Mouse (Mus musculus) kidney, adult 10 weeks (tissue): ENCODE results near the gene Olfr710. TPM values are rescaled to one million over a fixed set of nuclear protein-coding genes. Genes with fewer than 3 reads are reported as not detected.

Source experiments
- polyA plus RNA-seq: library from polyadenylated mRNA; stranded (reverse); fragments of 350-450 nt; fragmentation: Illumina TruSeq; extraction: RNeasy Lipid Tissue Mini Kit (QIAGEN cat#74804); gene quantifications from one replicate; pipeline ENCODE4 v1.2.3, GENCODE M21; 2014; ENCODE audit warnings: low read depth, low replicate concordance

The Olfr710 gene
- not detected for polyA plus RNA-seq

GRCm38 (mm10) chr7:106948212-106948611 is at the start of gene Olfr710:
Gene Olfr710, minus strand, starts transcription at chr7:106948312.

GRCm38 (mm10) chr7:106975353-106975752 is 27.2 kb upstream of the Olfr710 start, which contains the start of gene Olfr711:
Gene Olfr711, minus strand, starts transcription at chr7:106975453.

GRCm38 (mm10) chr7:106963837-106964236 is 15.7 kb upstream of the Olfr710 start, which contains the start of gene Olfr6:
Gene Olfr6, minus strand, starts transcription at chr7:106963937.

GRCm38 (mm10) chr7:106932119-106932518 is 16.0 kb downstream of the Olfr710 start, which contains the start of gene Olfr709-ps1:
Gene Olfr709-ps1, minus strand, starts transcription at chr7:106932219.

GRCm38 (mm10) chr7:106907676-106908075 is 40.4 kb downstream of the Olfr710 start, which contains the start of gene Olfr1532-ps1:
Gene Olfr1532-ps1, plus strand, starts transcription at chr7:106908001.

DNA sequence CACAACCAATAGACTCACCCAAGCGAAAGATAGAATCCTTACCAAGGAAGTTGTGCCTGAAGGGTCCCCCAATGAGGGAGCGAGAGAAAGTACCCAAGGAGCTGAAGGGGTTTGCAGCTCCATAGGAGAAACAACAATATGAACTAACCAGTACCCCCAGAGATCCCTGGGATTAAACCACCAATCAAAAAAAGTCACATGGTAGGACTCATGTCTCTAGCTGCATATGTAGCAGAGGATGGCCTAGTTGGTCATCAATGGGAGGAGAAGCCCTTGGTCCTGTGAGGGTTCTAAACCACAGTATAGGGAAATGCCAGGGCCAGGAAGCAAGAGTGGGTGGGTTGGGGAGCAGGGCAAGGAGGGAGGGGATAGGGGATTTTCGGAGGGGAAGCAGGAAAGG is 47.0 kb downstream of the Olfr710 start, which contains the start of gene Olfr707:
Gene Olfr707, minus strand, starts transcription at position 101 of the 400 bp plus-strand sequence.

Other genes starting within 250 kb of the Olfr710 start
- gene Olfr695, start 231.9 kb downstream of the Olfr710 start, polyA plus RNA-seq, result not detected
- not detected for gene Olfr697, start 205.9 kb downstream of the Olfr710 start, polyA plus RNA-seq
- gene Olfr698, start 192.9 kb downstream of the Olfr710 start, polyA plus RNA-seq, result not detected
- gene Olfr699, start 155.1 kb downstream of the Olfr710 start, polyA plus RNA-seq, result not detected
- not detected for gene Olfr700, start 139.5 kb downstream of the Olfr710 start, polyA plus RNA-seq
- not detected for gene Olfr701, start 134.2 kb downstream of the Olfr710 start, polyA plus RNA-seq
- gene Olfr702, start 114.4 kb downstream of the Olfr710 start, polyA plus RNA-seq, result not detected
- not detected for gene Olfr703, start 105.0 kb downstream of the Olfr710 start, polyA plus RNA-seq
- gene Olfr704, start 85.1 kb downstream of the Olfr710 start, polyA plus RNA-seq, result not detected
- gene Olfr705, start 71.4 kb downstream of the Olfr710 start, polyA plus RNA-seq, result not detected
- gene Olfr706, start 60.1 kb downstream of the Olfr710 start, polyA plus RNA-seq, result not detected
- not detected for gene Olfr707, start 47.1 kb downstream of the Olfr710 start, polyA plus RNA-seq
- not detected for gene Olfr1532-ps1, start 40.3 kb downstream of the Olfr710 start, polyA plus RNA-seq
- gene Olfr709-ps1, start 16.1 kb downstream of the Olfr710 start, polyA plus RNA-seq, result not detected
- gene Olfr6, start 15.6 kb upstream of the Olfr710 start, polyA plus RNA-seq, result not detected
- gene Olfr711, start 27.1 kb upstream of the Olfr710 start, polyA plus RNA-seq, result not detected
- gene Olfr2, start 57.8 kb upstream of the Olfr710 start, polyA plus RNA-seq, result not detected
- not detected for gene Olfr713, start 82.9 kb upstream of the Olfr710 start, polyA plus RNA-seq
- not detected for gene Olfr714, start 122.7 kb upstream of the Olfr710 start, polyA plus RNA-seq
- gene Olfr17, start 144.9 kb upstream of the Olfr710 start, polyA plus RNA-seq, result not detected
- gene Olfr715b, start 162.1 kb upstream of the Olfr710 start, polyA plus RNA-seq, result not detected
- gene Olfr715, start 182.8 kb upstream of the Olfr710 start, polyA plus RNA-seq, result not detected
- not detected for gene Olfr716, start 190.0 kb upstream of the Olfr710 start, polyA plus RNA-seq
- not detected for gene Nlrp14, start 218.7 kb upstream of the Olfr710 start, polyA plus RNA-seq